Mouse (Mus musculus): ENCODE data around the gene Wdr83os. TPM values are rescaled to one million over a fixed set of nuclear protein-coding genes. Genes with fewer than 3 reads are reported as not detected.

The Wdr83os gene
- polyA plus RNA-seq, 1 experiment = 166 TPM

GRCm38 (mm10) chr8:85095566-85095965 lies 15.0 kb downstream of the Wdr83os start:
- H3K36me3 ChIP-seq (ENCODE audit: control insufficient read depth, insufficient read depth) = no peaks in the 10 kb centered on the region
- no peaks in the 10 kb centered on the region for H3K27me3 ChIP-seq (ENCODE audit: control insufficient read depth, insufficient read depth, insufficient read length)
- no peak overlapping the region for H3K4me2 ChIP-seq (ENCODE audit: low read depth)
- TF ChIP-seq MYOD1 (IDR thresholded peaks at IDR 0.05; ENCODE audit: control insufficient read depth in 1 of 3, insufficient read length in 2 of 3, low read depth in 2 of 3) (no peak), MYOG (IDR thresholded peaks at IDR 0.05; ENCODE audit: control insufficient read depth in 1 of 3, insufficient read depth in 1 of 3, insufficient read length in 2 of 3, low read depth in 2 of 3) (no peak), MAX (IDR thresholded peaks at IDR 0.05; ENCODE audit: low read depth) (no peak), TCF3 (IDR thresholded peaks at IDR 0.05; ENCODE audit: insufficient read length, low read depth) (no peak)
- H3ac ChIP-seq (ENCODE audit: control insufficient read depth, insufficient read length) = no peak overlapping the region
- no peaks in the 10 kb centered on the region for H3K79me2 ChIP-seq (ENCODE audit: control insufficient read depth, insufficient read depth)
- H3K4me3 ChIP-seq = no peak overlapping the region

GRCm38 (mm10) chr8:85096196-85096595 lies 15.7 kb downstream of the Wdr83os start:
- TF ChIP-seq MAX (IDR thresholded peaks at IDR 0.05; ENCODE audit: low read depth) = no peak
- TF ChIP-seq MYOG (IDR thresholded peaks at IDR 0.05; ENCODE audit: control insufficient read depth in 1 of 3, insufficient read depth in 1 of 3, insufficient read length in 2 of 3, low read depth in 2 of 3) = no peak
- TF ChIP-seq REST (IDR thresholded peaks at IDR 0.05; ENCODE audit: insufficient read depth, insufficient read length) = no peak
- TF ChIP-seq POLR2AphosphoS2 (IDR thresholded peaks at IDR 0.05; ENCODE audit: insufficient read length, low read depth) = no peak
- TF ChIP-seq POLR2A (IDR thresholded peaks at IDR 0.05; ENCODE audit: insufficient read length, low read depth) = no peak
- TF ChIP-seq TCF3 (IDR thresholded peaks at IDR 0.05; ENCODE audit: insufficient read length, low read depth) = no peak
- TF ChIP-seq SRF (IDR thresholded peaks at IDR 0.05; ENCODE audit: control insufficient read depth, insufficient read length, low read depth) = no peak
- Histone ChIP-seq H3K4me2 (ENCODE audit: low read depth) (no peak overlapping the region), H3K27me3 (ENCODE audit: control insufficient read depth, insufficient read depth, insufficient read length) (no peaks in the 10 kb centered on the region), H3K36me3 (ENCODE audit: control insufficient read depth, insufficient read depth) (no peaks in the 10 kb centered on the region), H3K4me3 (no peak overlapping the region), H3ac (ENCODE audit: control insufficient read depth, insufficient read length) (no peak overlapping the region), H3K79me2 (ENCODE audit: control insufficient read depth, insufficient read depth) (no peaks in the 10 kb centered on the region)

GRCm38 (mm10) chr8:85096850-85097249 lies 16.3 kb downstream of the Wdr83os start:
- Histone ChIP-seq H3K4me3 (no peak overlapping the region), H3K36me3 (ENCODE audit: control insufficient read depth, insufficient read depth) (no peaks in the 10 kb centered on the region), H3ac (ENCODE audit: control insufficient read depth, insufficient read length) (no peak overlapping the region), H3K4me2 (ENCODE audit: low read depth) (no peak overlapping the region), H3K27me3 (ENCODE audit: control insufficient read depth, insufficient read depth, insufficient read length) (no peaks in the 10 kb centered on the region), H3K79me2 (ENCODE audit: control insufficient read depth, insufficient read depth) (no peaks in the 10 kb centered on the region)
- TF ChIP-seq MYOD1 (IDR thresholded peaks at IDR 0.05; ENCODE audit: control insufficient read depth in 1 of 3, insufficient read length in 2 of 3, low read depth in 2 of 3) = no peak
- no peak for TF ChIP-seq REST (IDR thresholded peaks at IDR 0.05; ENCODE audit: insufficient read depth, insufficient read length)
- TF ChIP-seq TCF3 (IDR thresholded peaks at IDR 0.05; ENCODE audit: insufficient read length, low read depth) = no peak
- no peak for TF ChIP-seq CEBPB (IDR thresholded peaks at IDR 0.05; ENCODE audit: insufficient read depth, poor library complexity, severe bottlenecking)
- no peak for TF ChIP-seq POLR2AphosphoS2 (IDR thresholded peaks at IDR 0.05; ENCODE audit: insufficient read length, low read depth)
- TF ChIP-seq USF1 (IDR thresholded peaks at IDR 0.05; ENCODE audit: low read depth) = no peak
- no peak for TF ChIP-seq TCF12 (IDR thresholded peaks at IDR 0.05; ENCODE audit: insufficient read depth, poor library complexity, severe bottlenecking)
- no peak for TF ChIP-seq MAX (IDR thresholded peaks at IDR 0.05; ENCODE audit: low read depth)

GRCm38 (mm10) chr8:85100076-85100665 lies 19.6 kb downstream of the Wdr83os start:
- Histone ChIP-seq H3K27me3 (ENCODE audit: control insufficient read depth, insufficient read depth, insufficient read length) (no peaks in the 10 kb centered on the region), H3ac (ENCODE audit: control insufficient read depth, insufficient read length) (no peak overlapping the region), H3K36me3 (ENCODE audit: control insufficient read depth, insufficient read depth) (no peaks in the 10 kb centered on the region), H3K79me2 (ENCODE audit: control insufficient read depth, insufficient read depth) (no peaks in the 10 kb centered on the region), H3K4me2 (ENCODE audit: low read depth) (no peak overlapping the region), H3K4me3 (no peak overlapping the region)
- TF ChIP-seq E2F4 (IDR thresholded peaks at IDR 0.05; ENCODE audit: insufficient read depth) = no peak
- no peak for TF ChIP-seq SRF (IDR thresholded peaks at IDR 0.05; ENCODE audit: control insufficient read depth, insufficient read length, low read depth)
- no peak for TF ChIP-seq POLR2AphosphoS2 (IDR thresholded peaks at IDR 0.05; ENCODE audit: insufficient read length, low read depth)
- no peak for TF ChIP-seq USF1 (IDR thresholded peaks at IDR 0.05; ENCODE audit: low read depth)
- TF ChIP-seq MYOG (IDR thresholded peaks at IDR 0.05; ENCODE audit: control insufficient read depth in 1 of 3, insufficient read depth in 1 of 3, insufficient read length in 2 of 3, low read depth in 2 of 3) = no peak
- TF ChIP-seq REST (IDR thresholded peaks at IDR 0.05; ENCODE audit: insufficient read depth, insufficient read length) = no peak
- no peak for TF ChIP-seq CEBPB (IDR thresholded peaks at IDR 0.05; ENCODE audit: insufficient read depth, poor library complexity, severe bottlenecking)
- no peak for TF ChIP-seq MYOD1 (IDR thresholded peaks at IDR 0.05; ENCODE audit: control insufficient read depth in 1 of 3, insufficient read length in 2 of 3, low read depth in 2 of 3)
- TF ChIP-seq POLR2A (IDR thresholded peaks at IDR 0.05; ENCODE audit: insufficient read length, low read depth) = no peak
- TF ChIP-seq MAX (IDR thresholded peaks at IDR 0.05; ENCODE audit: low read depth) = no peak
- TF ChIP-seq TCF3 (IDR thresholded peaks at IDR 0.05; ENCODE audit: insufficient read length, low read depth) = no peak
- no peak for TF ChIP-seq TCF12 (IDR thresholded peaks at IDR 0.05; ENCODE audit: insufficient read depth, poor library complexity, severe bottlenecking)

- Histone ChIP-seq H3K4me2 (ENCODE audit: low read depth) (no peak overlapping the region), H3K79me2 (ENCODE audit: control insufficient read depth, insufficient read depth) (no peaks in the 10 kb centered on the region), H3K4me3 (no peak overlapping the region), H3K27me3 (ENCODE audit: control insufficient read depth, insufficient read depth, insufficient read length) (no peaks in the 10 kb centered on the region), H3K36me3 (ENCODE audit: control insufficient read depth, insufficient read depth) (no peaks in the 10 kb centered on the region), H3ac (ENCODE audit: control insufficient read depth, insufficient read length) (no peak overlapping the region)
- TF ChIP-seq POLR2A (IDR thresholded peaks at IDR 0.05; ENCODE audit: insufficient read length, low read depth) = no peak
- no peak for TF ChIP-seq MAX (IDR thresholded peaks at IDR 0.05; ENCODE audit: low read depth)
- no peak for TF ChIP-seq CEBPB (IDR thresholded peaks at IDR 0.05; ENCODE audit: insufficient read depth, poor library complexity, severe bottlenecking)
- TF ChIP-seq USF1 (IDR thresholded peaks at IDR 0.05; ENCODE audit: low read depth) = no peak
- no peak for TF ChIP-seq E2F4 (IDR thresholded peaks at IDR 0.05; ENCODE audit: insufficient read depth)
- no peak for TF ChIP-seq MYOG (IDR thresholded peaks at IDR 0.05; ENCODE audit: control insufficient read depth in 1 of 3, insufficient read depth in 1 of 3, insufficient read length in 2 of 3, low read depth in 2 of 3)
- no peak for TF ChIP-seq REST (IDR thresholded peaks at IDR 0.05; ENCODE audit: insufficient read depth, insufficient read length)
- TF ChIP-seq TCF3 (IDR thresholded peaks at IDR 0.05; ENCODE audit: insufficient read length, low read depth) = no peak
- TF ChIP-seq TCF12 (IDR thresholded peaks at IDR 0.05; ENCODE audit: insufficient read depth, poor library complexity, severe bottlenecking) = no peak
- no peak for TF ChIP-seq SRF (IDR thresholded peaks at IDR 0.05; ENCODE audit: control insufficient read depth, insufficient read length, low read depth)
- no peak for TF ChIP-seq POLR2AphosphoS2 (IDR thresholded peaks at IDR 0.05; ENCODE audit: insufficient read length, low read depth)
- TF ChIP-seq MYOD1 (IDR thresholded peaks at IDR 0.05; ENCODE audit: control insufficient read depth in 1 of 3, insufficient read length in 2 of 3, low read depth in 2 of 3) = no peak
Measured at GRCm38 (mm10) chr8:85113241-85113640, 32.7 kb downstream of the Wdr83os start.
